Mouse (Mus musculus): ENCODE measurements around the gene Prss57. TPM values are rescaled to one million over a fixed set of nuclear protein-coding genes. Genes with fewer than 3 reads are reported as not detected.

Prss57 gene
- total RNA-seq, 4 experiments from 2014 or later: 0.43 to 0.83 (median 0.50) TPM; not detected in 1

DNA sequence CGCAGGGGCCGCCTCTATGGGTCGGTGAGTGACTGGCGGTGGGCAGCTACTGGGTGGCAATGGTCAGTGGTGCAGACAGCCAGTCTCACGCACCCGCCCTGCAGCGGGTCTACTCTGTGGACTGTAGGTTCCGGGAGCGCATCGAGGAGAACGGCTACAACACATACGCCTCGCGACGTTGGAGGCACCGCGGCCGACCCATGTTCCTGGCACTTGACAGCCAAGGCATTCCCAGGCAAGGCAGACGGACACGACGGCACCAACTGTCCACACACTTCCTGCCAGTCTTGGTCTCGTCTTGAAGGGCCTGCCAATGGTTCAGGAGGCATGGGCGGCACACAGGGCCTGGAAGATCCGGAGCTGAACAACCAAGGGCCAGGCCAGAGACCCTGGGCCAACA, 34.1 kb downstream of the Prss57 start:
- no peak for DNase-seq (ENCODE audit: low spot score in 2 of 2)

DNA sequence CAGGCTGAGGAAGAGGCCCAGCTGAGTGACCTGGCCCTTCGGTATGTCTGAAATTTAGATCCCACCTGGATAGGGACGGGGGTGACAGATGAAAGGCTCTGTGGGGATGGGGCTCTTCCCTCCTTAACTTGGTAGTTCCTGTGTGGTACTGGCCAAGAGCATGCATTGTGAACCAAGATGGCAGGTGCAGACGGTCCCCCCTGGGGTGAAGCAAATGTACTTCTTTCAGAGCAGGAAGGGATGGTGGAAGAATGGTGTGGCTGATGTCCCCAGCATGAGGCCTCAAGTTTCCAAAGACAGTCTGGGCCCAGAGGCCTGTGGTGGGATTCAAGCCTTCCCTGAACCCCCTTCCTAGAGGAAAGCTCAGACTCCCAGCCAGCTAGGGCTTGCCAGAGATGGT, 34.9 kb downstream of the Prss57 start:
- DNase-seq (ENCODE audit: low spot score in 2 of 2): no peak

DNA sequence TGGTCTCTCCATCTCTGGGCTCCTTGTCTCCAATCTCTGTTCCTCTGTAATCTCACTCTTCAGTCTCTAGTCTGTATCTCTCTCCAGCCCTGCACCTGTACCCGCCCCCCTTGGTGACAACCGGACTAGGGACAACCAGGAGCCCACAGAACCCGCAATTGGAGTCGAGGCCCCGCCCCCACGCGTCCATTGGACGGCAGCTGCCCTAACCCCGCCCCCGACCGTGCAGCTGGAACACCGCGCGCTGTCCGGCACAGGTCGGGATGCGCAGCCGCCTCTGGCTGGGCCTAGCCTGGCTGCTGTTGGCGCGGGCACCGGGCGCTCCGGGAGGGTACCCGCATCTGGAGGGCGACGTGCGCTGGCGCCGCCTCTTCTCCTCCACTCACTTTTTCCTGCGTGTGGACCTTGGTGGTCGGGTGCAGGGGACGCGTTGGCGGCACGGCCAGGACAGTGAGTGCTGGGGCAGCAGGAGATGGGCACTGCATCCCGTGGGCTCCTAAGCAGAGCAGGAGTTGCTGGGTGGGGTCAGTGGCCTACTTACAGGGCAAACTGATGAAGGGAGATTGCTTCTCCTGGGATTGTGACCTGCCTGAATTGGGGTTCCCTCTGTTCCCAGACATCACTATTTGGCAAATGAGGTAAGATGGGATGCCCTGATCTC, 35.8 kb downstream of the Prss57 start, which contains the start of gene Fgf22:
Gene Fgf22, plus strand, starts transcription at position 221 of the 661 bp plus-strand sequence.
- peak; percentile 68 to 70 for DNase-seq (ENCODE audit: low spot score in 2 of 2)

DNA sequence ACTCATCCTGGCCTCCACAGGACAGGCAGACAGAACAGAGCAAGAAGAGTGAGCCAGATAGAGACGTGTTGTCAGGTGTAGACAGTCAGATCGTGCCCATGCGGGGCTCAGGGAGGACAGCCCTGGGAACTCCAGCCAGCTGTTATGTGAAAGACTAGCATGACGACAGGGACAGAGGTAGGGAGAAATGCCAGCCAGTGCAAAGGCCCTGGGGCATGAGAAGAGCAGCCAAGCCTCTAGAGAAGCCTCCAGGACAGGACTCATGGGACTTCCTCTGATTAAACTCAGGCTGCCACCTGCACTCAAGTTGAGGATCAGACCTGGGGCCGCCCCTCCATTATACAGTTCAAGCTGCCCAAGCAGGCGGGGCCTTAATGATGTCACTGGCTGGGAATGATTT, 42.3 kb downstream of the Prss57 start:
- no peak for DNase-seq (ENCODE audit: low spot score in 2 of 2)

DNA sequence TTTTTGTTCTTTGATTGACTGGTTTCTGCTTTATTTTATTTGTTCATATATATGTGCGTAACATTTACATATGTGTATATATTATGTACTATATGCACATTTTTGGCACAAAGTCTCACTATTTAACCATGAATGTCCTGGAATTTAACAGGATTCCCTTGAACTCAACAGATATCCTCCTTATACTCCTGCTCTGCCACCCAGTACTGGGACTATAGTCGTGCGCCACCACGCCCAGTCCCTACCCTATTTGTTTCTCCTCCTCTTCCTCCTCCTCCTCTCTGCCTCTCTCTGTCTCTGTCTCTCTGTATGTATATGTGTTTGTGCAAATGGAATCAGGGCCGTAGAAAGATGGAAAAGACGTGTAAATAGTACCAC, 44.0 kb downstream of the Prss57 start:
- DNase-seq (ENCODE audit: low spot score in 2 of 2): no peak

DNA sequence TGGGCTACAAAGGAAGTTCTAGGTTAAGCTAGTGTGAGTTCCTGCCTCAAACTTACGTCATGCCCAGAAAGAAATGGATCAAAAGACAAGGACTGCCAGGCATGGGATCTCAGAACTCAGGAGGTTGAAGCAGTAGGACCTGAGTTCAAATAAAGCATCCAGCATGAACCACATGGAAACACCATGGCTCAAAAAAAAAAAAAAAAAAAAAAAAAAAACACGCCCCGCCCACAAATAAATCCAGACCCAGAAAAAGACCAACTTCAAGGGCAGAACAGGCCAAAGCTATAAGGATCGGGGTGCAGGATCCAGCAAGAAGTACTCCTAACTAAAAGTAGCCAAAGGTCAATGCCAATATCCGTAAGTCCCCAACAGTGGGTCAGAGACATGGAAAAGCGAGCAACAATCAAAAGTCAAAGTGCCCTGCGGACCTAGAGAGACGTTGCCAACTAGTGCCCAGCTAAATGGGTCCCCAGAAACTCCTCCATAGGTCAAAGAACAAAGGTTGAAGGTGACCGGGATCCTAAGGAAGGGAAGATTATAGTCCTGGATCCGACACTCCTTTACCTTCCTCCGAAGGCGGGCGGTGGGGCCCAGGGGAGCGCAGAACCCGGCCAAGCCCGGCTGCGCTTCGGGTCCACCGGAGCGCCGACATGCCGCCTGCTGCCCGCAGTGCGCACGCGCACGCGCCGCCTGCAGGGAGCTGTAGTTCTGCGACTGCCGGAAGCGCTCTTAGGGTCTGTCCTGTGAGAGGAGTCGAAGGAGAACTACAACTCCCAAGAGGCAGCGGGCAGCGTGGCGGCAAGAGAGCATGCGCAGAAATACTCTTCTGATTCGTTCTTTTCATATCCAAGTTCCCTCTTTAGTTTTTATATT, 44.6 kb downstream of the Prss57 start, which contains the start of gene Polrmt:
Gene Polrmt, minus strand, starts transcription at position 684 of the 876 bp plus-strand sequence.
- DNase-seq (ENCODE audit: low spot score in 2 of 2): peak; percentile 97

DNA sequence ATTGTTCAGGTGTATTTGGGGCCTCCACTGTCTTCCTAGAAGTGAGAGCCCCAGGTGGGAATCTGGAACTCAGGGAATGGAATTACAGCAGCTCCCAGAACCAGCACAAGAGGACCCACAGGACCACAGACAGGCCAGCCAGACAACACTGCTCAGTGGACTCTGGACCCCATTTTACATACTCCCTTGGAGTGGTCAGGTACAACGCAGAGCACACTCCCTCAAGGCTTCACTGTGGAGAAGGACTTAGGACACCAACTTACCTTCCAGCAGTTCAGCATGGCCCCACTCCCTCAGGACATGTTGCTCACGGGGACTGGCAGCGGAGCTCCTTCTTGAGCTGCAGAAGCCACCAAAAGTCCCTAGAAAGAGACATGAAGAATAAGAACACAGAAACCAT, 45.4 kb downstream of the Prss57 start:
- DNase-seq (ENCODE audit: low spot score in 2 of 2): no peak

DNA sequence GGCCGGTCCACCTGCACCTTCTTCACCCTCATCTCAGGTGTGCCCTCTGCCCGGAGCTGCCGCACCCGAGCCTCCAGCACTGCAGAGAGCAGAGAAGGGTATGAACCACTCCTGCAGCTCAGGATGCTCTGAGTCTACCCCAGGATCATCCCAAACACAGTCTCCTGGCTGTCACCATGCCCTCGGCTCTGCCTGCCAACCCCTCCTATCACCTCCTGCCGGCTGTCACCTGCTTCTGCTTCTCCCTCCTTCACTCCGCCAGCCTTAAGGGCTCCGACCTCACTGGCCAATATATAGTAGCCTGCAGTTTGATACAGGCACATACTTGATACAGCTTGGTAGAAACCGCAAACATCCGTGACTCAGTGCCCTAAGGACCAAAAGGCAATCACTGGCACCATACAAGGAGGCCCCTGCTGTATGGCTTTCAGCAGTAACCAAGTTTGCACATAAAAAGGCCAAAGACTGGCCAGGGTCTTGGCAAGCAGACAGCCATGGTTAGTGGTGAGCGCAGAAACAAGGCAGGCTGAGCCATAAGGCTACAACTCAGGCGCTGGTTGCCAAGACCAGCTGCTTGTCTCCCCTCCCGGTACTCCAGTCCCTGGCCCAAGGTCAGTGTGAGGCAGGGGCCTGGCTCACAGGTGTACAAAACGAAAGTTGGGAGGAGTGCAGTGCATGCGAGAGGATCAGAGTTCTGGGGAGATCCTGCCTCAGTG, 47.0 kb downstream of the Prss57 start:
- DNase-seq (ENCODE audit: low spot score in 2 of 2): no peak

DNA sequence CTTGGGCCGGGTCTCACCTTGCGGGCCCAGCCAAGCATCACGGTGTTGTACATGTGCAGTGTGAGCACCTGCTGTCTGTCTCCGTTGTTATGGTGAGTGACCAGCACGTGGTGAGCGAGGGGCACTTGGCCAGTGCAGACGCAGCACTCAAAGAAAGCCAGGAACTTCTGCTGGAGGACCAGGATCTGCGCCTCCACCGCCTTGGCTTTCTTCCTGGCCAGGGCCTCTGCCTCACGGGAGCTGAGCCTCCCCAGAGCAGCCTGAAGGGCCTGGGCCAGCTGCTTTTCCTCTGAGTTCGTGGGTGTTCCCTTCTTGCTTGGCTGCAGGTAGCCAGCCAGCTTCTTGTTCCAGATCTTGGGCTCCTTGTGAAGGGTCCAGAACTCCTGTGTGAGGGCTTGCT, 47.6 kb downstream of the Prss57 start:
- no peak for DNase-seq (ENCODE audit: low spot score in 2 of 2)

DNA sequence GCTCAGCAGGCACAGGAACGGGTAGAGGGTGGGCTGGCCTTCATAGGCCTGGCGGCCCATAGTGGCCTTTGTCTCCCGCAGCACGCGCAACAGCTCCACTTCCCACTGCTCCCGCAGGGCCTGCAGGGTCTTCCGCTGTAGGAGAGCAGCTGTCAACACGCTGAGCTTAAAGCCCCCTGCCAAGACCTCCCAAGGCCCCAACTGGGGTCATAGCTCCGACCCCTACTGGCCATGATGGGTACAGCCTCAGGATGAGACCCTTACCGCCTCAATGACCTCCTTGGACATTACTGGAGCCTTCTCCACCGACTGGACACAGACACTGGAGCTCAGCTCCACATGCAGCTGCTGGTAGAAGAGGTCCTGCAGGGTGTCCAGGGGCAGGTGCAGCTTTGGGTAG, 49.9 kb downstream of the Prss57 start:
- no peak for DNase-seq (ENCODE audit: low spot score in 2 of 2)

DNA sequence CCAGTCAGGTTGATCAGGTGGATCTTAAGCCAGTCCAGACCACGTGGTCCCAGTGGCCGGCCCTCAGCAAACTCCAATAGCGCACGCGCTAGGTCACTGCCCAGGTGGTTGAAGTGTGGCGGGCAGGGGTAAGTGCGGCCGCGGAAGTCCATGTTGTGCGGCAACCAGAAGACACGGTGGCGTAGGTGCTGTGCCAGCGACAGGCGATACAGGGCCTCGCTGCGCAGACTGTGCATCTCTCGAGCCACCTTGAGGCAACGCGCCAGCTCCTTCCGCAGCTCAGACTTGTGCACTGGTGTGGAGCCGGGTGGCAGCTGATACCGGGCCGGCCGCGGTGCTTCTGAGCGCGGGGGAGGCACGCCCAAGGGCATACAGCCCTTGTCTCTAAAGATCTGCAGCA, 51.5 kb downstream of the Prss57 start:
- DNase-seq (ENCODE audit: low spot score in 2 of 2): no peak

DNA sequence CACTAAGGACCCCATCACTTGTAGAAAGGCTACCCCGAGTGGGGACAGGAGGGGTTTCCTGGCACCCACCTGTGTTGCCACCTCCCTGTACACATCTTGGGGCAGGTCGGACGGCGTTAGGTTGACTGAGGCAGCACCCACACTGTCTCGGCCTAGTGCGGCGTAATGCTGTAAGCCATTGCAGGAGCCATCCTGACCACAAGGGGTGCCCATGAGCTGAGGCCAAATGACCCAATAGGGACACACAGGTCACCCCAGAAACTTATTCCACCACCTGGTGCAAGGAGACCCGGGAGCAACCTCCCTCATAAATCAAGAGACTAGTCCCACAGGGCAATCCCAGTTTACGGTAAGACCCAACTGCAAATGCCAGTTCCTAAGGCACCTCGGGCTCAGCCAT, 52.5 kb downstream of the Prss57 start:
- no peak for DNase-seq (ENCODE audit: low spot score in 2 of 2)

DNA sequence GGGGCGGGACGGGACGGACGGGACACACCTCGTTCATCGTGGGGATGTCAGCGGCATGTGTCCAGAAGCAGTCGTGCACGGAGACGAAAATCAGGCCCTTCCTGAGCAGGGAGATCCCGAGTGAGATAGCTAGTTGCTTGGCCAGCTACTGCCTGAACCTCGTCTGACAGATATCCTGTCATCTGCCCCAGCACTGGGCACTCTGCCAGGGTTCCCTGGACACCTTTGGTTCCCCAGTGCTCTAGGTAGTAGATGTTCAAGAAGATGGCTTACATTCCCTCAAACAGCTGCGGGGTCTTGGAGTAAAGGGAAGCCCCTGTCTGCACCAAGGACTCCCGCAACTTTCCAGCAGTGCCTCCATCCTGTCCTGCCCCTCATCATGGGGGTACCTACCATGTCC, 54.1 kb downstream of the Prss57 start:
- DNase-seq (ENCODE audit: low spot score in 2 of 2): no peak

DNA sequence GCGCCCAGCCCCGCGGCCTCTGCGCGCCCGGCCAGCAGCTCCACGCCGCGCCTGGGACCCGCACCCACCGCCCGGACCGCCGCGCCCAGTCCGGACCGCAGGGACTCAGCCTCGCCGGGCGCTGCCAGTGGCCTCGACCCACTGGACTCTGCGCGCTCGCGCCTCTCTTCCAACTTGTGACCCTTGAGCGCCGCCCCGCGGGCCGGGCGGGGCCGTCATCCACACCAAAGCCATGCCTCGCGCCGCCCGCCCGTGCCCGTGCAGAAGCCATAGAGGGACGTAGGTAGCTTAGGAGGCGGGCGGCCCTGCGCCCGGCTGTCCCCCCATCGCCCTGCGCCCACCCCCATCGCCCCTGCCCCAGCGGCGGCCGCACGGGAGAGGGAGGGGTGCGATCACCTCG, 55.4 kb downstream of the Prss57 start:
- DNase-seq (ENCODE audit: low spot score in 2 of 2): no peak

DNA sequence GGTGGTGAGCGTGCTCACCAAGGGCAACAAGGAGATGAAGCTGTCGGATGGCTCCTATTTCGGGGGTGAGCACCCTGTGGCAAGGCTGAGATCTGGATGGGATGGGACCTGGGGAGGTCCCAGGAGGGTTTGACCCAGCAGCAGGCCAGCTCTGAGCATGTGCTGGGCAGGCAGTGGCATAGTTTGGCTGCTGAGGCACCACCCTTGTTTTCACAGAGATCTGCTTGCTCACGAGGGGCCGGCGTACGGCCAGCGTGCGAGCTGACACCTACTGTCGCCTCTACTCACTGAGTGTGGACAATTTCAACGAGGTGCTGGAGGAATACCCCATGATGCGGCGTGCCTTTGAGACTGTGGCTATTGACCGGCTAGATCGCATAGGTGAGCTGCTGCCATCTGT, 56.9 kb downstream of the Prss57 start:
- DNase-seq (ENCODE audit: low spot score in 2 of 2): no peak

DNA sequence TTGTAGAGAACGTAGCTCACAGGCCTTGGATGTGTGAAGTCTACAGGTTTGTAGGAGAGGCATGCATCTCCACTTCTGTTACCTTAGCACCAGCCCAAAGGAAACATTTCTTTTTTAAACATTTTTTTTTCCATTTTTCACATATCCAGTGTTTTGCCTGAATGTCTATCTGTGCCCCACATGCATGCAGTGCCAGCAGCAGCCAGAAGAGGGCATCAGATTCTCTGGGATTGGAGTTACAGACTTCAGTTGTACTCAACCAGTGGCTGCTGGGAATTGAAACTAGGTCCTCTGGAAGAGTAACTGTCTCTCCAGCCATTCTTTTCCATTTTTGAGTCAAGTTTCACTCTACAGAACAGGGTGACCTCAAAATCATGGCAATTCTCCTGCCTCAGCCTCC, 58.3 kb downstream of the Prss57 start:
- DNase-seq (ENCODE audit: low spot score in 2 of 2): no peak

Other genes starting within 250 kb of the Prss57 start
- 10 to 100 TPM; 51.2 to 72.3 (median 53.0) TPM for gene Mier2, start 235.8 kb downstream of the Prss57 start, total RNA-seq (2022)
- gene Theg, start 203.6 kb downstream of the Prss57 start, total RNA-seq (2022): under 1 TPM in 1 of 4 experiments, not detected in 3; 0.61 TPM
- gene C2cd4c, start 176.9 kb downstream of the Prss57 start, total RNA-seq (2022): 10 to 100 TPM; 13.4 to 17.6 (median 15.5) TPM
- 10 to 100 TPM; 41.1 to 51.9 (median 45.4) TPM for gene Shc2, start 153.0 kb downstream of the Prss57 start, total RNA-seq (2022)
- under 1 TPM in 3 of 4 experiments, not detected in 1; 0.27 to 0.60 (median 0.39) TPM for gene Odf3l2, start 145.2 kb downstream of the Prss57 start, total RNA-seq (2022)
- gene Madcam1, start 126.4 kb downstream of the Prss57 start, total RNA-seq (2022): not detected
- gene Tpgs1, start 121.6 kb downstream of the Prss57 start, total RNA-seq (2022): 10 to 100 TPM; 48.4 to 72.6 (median 64.3) TPM
- 10 to 100 TPM; 57.9 to 67.0 (median 66.1) TPM for gene Cdc34, start 108.8 kb downstream of the Prss57 start, total RNA-seq (2022)
- gene Gzmm, start 101.9 kb downstream of the Prss57 start, total RNA-seq (2022): 1 to 10 TPM; 2.3 to 3.5 (median 3.3) TPM
- gene Bsg, start 86.5 kb downstream of the Prss57 start, total RNA-seq (2022): 100 to 1,000 TPM; 515 to 593 (median 535) TPM
- gene Hcn2, start 74.3 kb downstream of the Prss57 start, total RNA-seq (2022): 100 to 1,000 TPM; 120 to 128 (median 121) TPM
- 10 to 100 TPM; 44.5 to 58.2 (median 51.3) TPM for gene Polrmt, start 44.4 kb downstream of the Prss57 start, total RNA-seq (2022)
- 1 to 10 TPM; 1.7 to 4.6 (median 2.4) TPM for gene Fgf22, start 35.9 kb downstream of the Prss57 start, total RNA-seq (2022)
- 10 to 100 TPM; 72.4 to 82.9 (median 75.8) TPM for gene Rnf126, start 24.0 kb downstream of the Prss57 start, total RNA-seq (2022)
- gene Fstl3, start 13.7 kb downstream of the Prss57 start, total RNA-seq (2022): 1 to 10 TPM; 2.2 to 2.9 (median 2.4) TPM
- gene Palm, start 2.6 kb upstream of the Prss57 start, total RNA-seq (2022): 100 to 1,000 TPM; 244 to 264 (median 260) TPM
- gene Misp, start 30.0 kb upstream of the Prss57 start, total RNA-seq (2022): 1 to 10 TPM in 2 of 4 experiments, not detected in 2; 1.6 to 1.9 TPM
- 10 to 100 TPM; 67.7 to 76.4 (median 73.7) TPM for gene Ptbp1, start 63.5 kb upstream of the Prss57 start, total RNA-seq (2022)
- 1 to 10 TPM; 1.2 to 2.3 (median 1.5) TPM for gene Prtn3, start 83.5 kb upstream of the Prss57 start, total RNA-seq (2022)
- gene Plppr3, start 83.7 kb upstream of the Prss57 start, total RNA-seq (2022): 10 to 100 TPM; 34.6 to 41.0 (median 38.0) TPM
- not detected for gene Elane, start 95.3 kb upstream of the Prss57 start, total RNA-seq (2022)
- gene Cfd, start 99.9 kb upstream of the Prss57 start, total RNA-seq (2022): under 1 TPM in 1 of 4 experiments, not detected in 3; 0.39 TPM
- gene Med16, start 118.0 kb upstream of the Prss57 start, total RNA-seq (2022): 10 to 100 TPM; 50.4 to 61.2 (median 57.1) TPM
- not detected for gene Gm26602, start 119.9 kb upstream of the Prss57 start, total RNA-seq (2022)
- 1 to 10 TPM; 6.3 to 8.3 (median 7.6) TPM for gene Kiss1r, start 126.0 kb upstream of the Prss57 start, total RNA-seq (2022)
- 100 to 1,000 TPM; 340 to 392 (median 347) TPM for gene R3hdm4, start 130.2 kb upstream of the Prss57 start, total RNA-seq (2022)
- 10 to 100 TPM in 1 of 4 experiments, 1 to 10 TPM in 3; 6.6 to 11.8 (median 7.5) TPM for gene Arid3a, start 136.1 kb upstream of the Prss57 start, total RNA-seq (2022)
- 10 to 100 TPM; 42.9 to 50.8 (median 48.6) TPM for gene Wdr18, start 169.2 kb upstream of the Prss57 start, total RNA-seq (2022)
- gene Grin3b, start 179.8 kb upstream of the Prss57 start, total RNA-seq (2022): under 1 TPM in 2 of 4 experiments, not detected in 2; 0.19 to 0.20 TPM
- 100 to 1,000 TPM; 111 to 119 (median 116) TPM for gene Tmem259, start 193.4 kb upstream of the Prss57 start, total RNA-seq (2022)
- gene Cnn2, start 197.6 kb upstream of the Prss57 start, total RNA-seq (2022): 1 to 10 TPM; 5.3 to 9.8 (median 6.6) TPM
- gene Abca7, start 205.5 kb upstream of the Prss57 start, total RNA-seq (2022): 10 to 100 TPM; 12.4 to 13.6 (median 13.3) TPM
- 10 to 100 TPM in 2 of 4 experiments, 1 to 10 TPM in 2; 2.8 to 14.1 (median 8.2) TPM for gene Arhgap45, start 225.7 kb upstream of the Prss57 start, total RNA-seq (2022)
- 10 to 100 TPM; 64.2 to 86.7 (median 75.4) TPM for gene Polr2e, start 248.8 kb upstream of the Prss57 start, total RNA-seq (2022)